Mouse (Mus musculus) mature B cell (primary cell): Measurements from ENCODE around the gene Nol6.

Source experiments
- in situ Hi-C: fragments of 300-500 bp; cut with MboI; formaldehyde crosslinking; loops from 2 replicates; pipeline ENCODE4 v1.14.3; 2019

The Nol6 gene

GRCm38 (mm10) chr4:41124180-41124951, at the start of gene Nol6:
Gene Nol6 (minus strand): TSS chr4:41124455.
- in situ Hi-C loops: no loop called here

- in situ Hi-C loops: no loop called here
Measured at GRCm38 (mm10) chr4:41170970-41171369, 46.7 kb upstream of the Nol6 start.

- in situ Hi-C loops: loop anchor here (5.0 kb wide), 1 partner anchor 39 kb away; no protein-coding TSS in a partner anchor
Measured at GRCm38 (mm10) chr4:41165693-41166475, 41.6 kb upstream of the Nol6 start.

- in situ Hi-C loops: loop anchor here (5.0 kb wide), 1 partner anchor 38 kb away; no protein-coding TSS in a partner anchor
Measured at GRCm38 (mm10) chr4:41164974-41165373, 40.7 kb upstream of the Nol6 start.

- in situ Hi-C loops: no loop called here
Measured at GRCm38 (mm10) chr4:41161232-41161631, 37.0 kb upstream of the Nol6 start.

GRCm38 (mm10) chr4:41158251-41158650, 34.0 kb upstream of the Nol6 start:
- in situ Hi-C loops: no loop called here

GRCm38 (mm10) chr4:41156961-41157360, 32.7 kb upstream of the Nol6 start:
- in situ Hi-C loops: no loop called here

GRCm38 (mm10) chr4:41153146-41153545, 28.9 kb upstream of the Nol6 start:
- in situ Hi-C loops: no loop called here

GRCm38 (mm10) chr4:41151186-41151585, 26.9 kb upstream of the Nol6 start:
- in situ Hi-C loops: no loop called here

GRCm38 (mm10) chr4:41149891-41150290, 25.6 kb upstream of the Nol6 start:
- in situ Hi-C loops: no loop called here

GRCm38 (mm10) chr4:41142601-41143000, 18.3 kb upstream of the Nol6 start:
- in situ Hi-C loops: no loop called here

- in situ Hi-C loops: no loop called here
Measured at GRCm38 (mm10) chr4:41140174-41140875, 16.1 kb upstream of the Nol6 start.

GRCm38 (mm10) chr4:41136811-41137210, 12.6 kb upstream of the Nol6 start:
- in situ Hi-C loops: no loop called here

GRCm38 (mm10) chr4:41136454-41136805, 12.2 kb upstream of the Nol6 start:
- in situ Hi-C loops: no loop called here

GRCm38 (mm10) chr4:41135711-41136453, 11.6 kb upstream of the Nol6 start, which contains the start of gene Ube2r2:
Gene Ube2r2 (plus strand): TSS chr4:41135743.
- in situ Hi-C loops: no loop called here

- in situ Hi-C loops: no loop called here
Measured at GRCm38 (mm10) chr4:41134935-41135710, 10.9 kb upstream of the Nol6 start.

- in situ Hi-C loops: no loop called here
Measured at GRCm38 (mm10) chr4:41133529-41134291, 9.5 kb upstream of the Nol6 start.

- in situ Hi-C loops: no loop called here
Measured at GRCm38 (mm10) chr4:41132471-41132870, 8.2 kb upstream of the Nol6 start.

- in situ Hi-C loops: loop anchor here (5.0 kb wide), 1 partner anchor 37 kb away; no protein-coding TSS in a partner anchor
Measured at GRCm38 (mm10) chr4:41129836-41130235, 5.6 kb upstream of the Nol6 start.

- in situ Hi-C loops: loop anchor here (5.0 kb wide), 1 partner anchor 38 kb away; no protein-coding TSS in a partner anchor
Measured at GRCm38 (mm10) chr4:41129406-41129805, 5.2 kb upstream of the Nol6 start.
